Mouse (Mus musculus) heart, postnatal 4 days (tissue): ENCODE results near the gene Cemip2. TPM values are rescaled to one million over a fixed set of nuclear protein-coding genes. Genes with fewer than 3 reads are reported as not detected.
A peak's percentile ranks its signal among the peaks of the same experiment; 100 is the strongest.

ENCODE experiments used
- DNase-seq: peaks from one replicate; pipeline ENCODE4 v3.0.0; 2021
- total RNA-seq, 2 experiments: library from RNA; stranded (reverse); gene quantifications; 2 replicates each; pipeline ENCODE4 v1.2.3; 2021

Gene Cemip2
- total RNA-seq, 2 experiments from 2014 or later = 47.6 to 53.6 TPM

GRCm38 (mm10) chr19:21780663-21781062, 2.5 kb downstream of the Cemip2 start:
- DNase-seq = peak; percentile 19

GRCm38 (mm10) chr19:21781066-21781786, 3.1 kb downstream of the Cemip2 start:
- no peak for DNase-seq

GRCm38 (mm10) chr19:21781787-21782432, 3.8 kb downstream of the Cemip2 start:
- no peak for DNase-seq

GRCm38 (mm10) chr19:21783717-21784116, 5.6 kb downstream of the Cemip2 start:
- DNase-seq = no peak

GRCm38 (mm10) chr19:21784331-21785131, 6.4 kb downstream of the Cemip2 start:
- DNase-seq = no peak

- DNase-seq = no peak
Observed at GRCm38 (mm10) chr19:21785132-21785528, 7.0 kb downstream of the Cemip2 start.

GRCm38 (mm10) chr19:21787004-21787480, 8.9 kb downstream of the Cemip2 start:
- no peak for DNase-seq

- no peak for DNase-seq
Observed at GRCm38 (mm10) chr19:21788999-21789398, 10.9 kb downstream of the Cemip2 start.

GRCm38 (mm10) chr19:21789676-21790075, 11.5 kb downstream of the Cemip2 start:
- no peak for DNase-seq

- no peak for DNase-seq
Observed at GRCm38 (mm10) chr19:21791386-21791785, 13.2 kb downstream of the Cemip2 start.

- no peak for DNase-seq
Observed at GRCm38 (mm10) chr19:21791826-21792225, 13.7 kb downstream of the Cemip2 start.

GRCm38 (mm10) chr19:21792587-21793175, 14.5 kb downstream of the Cemip2 start:
- no peak for DNase-seq

GRCm38 (mm10) chr19:21794569-21794968, 16.4 kb downstream of the Cemip2 start:
- no peak for DNase-seq

- no peak for DNase-seq
Observed at GRCm38 (mm10) chr19:21796333-21796732, 18.2 kb downstream of the Cemip2 start.

GRCm38 (mm10) chr19:21798700-21799099, 20.6 kb downstream of the Cemip2 start:
- DNase-seq = peak; percentile 45

- DNase-seq = no peak
Observed at GRCm38 (mm10) chr19:21799410-21800373, 21.6 kb downstream of the Cemip2 start.

- peak; percentile 29 for DNase-seq
Observed at GRCm38 (mm10) chr19:21804488-21804887, 26.3 kb downstream of the Cemip2 start.

- peak; percentile 36 for DNase-seq
Observed at GRCm38 (mm10) chr19:21805305-21805704, 27.2 kb downstream of the Cemip2 start.

GRCm38 (mm10) chr19:21810135-21810534, 32.0 kb downstream of the Cemip2 start:
- no peak for DNase-seq

- no peak for DNase-seq
Observed at GRCm38 (mm10) chr19:21813560-21813959, 35.4 kb downstream of the Cemip2 start.

- DNase-seq = no peak
Observed at GRCm38 (mm10) chr19:21814433-21815020, 36.4 kb downstream of the Cemip2 start.
